Mouse (Mus musculus) MEL (cell line): ENCODE data around the gene Zfp809. TPM values are rescaled to one million over a fixed set of nuclear protein-coding genes. Genes with fewer than 3 reads are reported as not detected.
"Not testable (repeated sequence)": the region's sequence is repeated elsewhere in the genome, so short reads cannot be mapped to it uniquely, and the experiment has no call there.

Source experiments
- DNase-seq: peaks from one replicate; pipeline ENCODE4 v3.0.0; 2011; ENCODE audit warnings: low read depth, low spot score
- H3K27ac ChIP-seq: 2 replicates; pipeline ENCODE4 v1.5.1; 2012; ENCODE audit warnings: low read depth, mild to moderate bottlenecking, control low read depth, low read length, moderate library complexity; ENCODE audit not compliant: control insufficient read depth
- H3K27me3 ChIP-seq, 2 experiments: fragments of 150-350 bp in 1 of 2; sonication (generic) in 1 of 2; 2 replicates each; pipeline ENCODE4 v1.6.1; 2012; ENCODE audit warnings: low read length in 2 of 2, mild to moderate bottlenecking in 2 of 2, improper control_type of control experiment in 1 of 2, moderate library complexity in 1 of 2; ENCODE audit not compliant: insufficient read depth in 2 of 2, control insufficient read depth in 1 of 2
- H3K36me3 ChIP-seq, 2 experiments: 2 replicates each; pipeline ENCODE4 v1.6.1; 2012 to 2014; ENCODE audit warnings: low read length in 2 of 2, improper control_type of control experiment in 1 of 2, inconsistent platforms in 1 of 2, mild to moderate bottlenecking in 1 of 2; ENCODE audit not compliant: insufficient read depth in 2 of 2, control insufficient read depth in 1 of 2
- H3K4me1 ChIP-seq, 2 experiments: fragments of 150-350 bp in 1 of 2; sonication (generic) in 1 of 2; 2 replicates each; pipeline ENCODE4 v1.6.1; 2012; ENCODE audit warnings: low read length in 2 of 2, improper control_type of control experiment in 1 of 2, mild to moderate bottlenecking in 1 of 2; ENCODE audit not compliant: insufficient read depth in 2 of 2, control insufficient read depth in 1 of 2
- H3K4me3 ChIP-seq, 2 experiments: fragments of 150-350 bp in 1 of 2; sonication (generic) in 1 of 2; 2 replicates each; pipeline ENCODE4 v1.5.1; 2012; ENCODE audit warnings: low read depth in 2 of 2, low read length in 2 of 2, mild to moderate bottlenecking in 2 of 2, moderate library complexity in 2 of 2, control low read depth in 1 of 2, improper control_type of control experiment in 1 of 2; ENCODE audit not compliant: control insufficient read depth in 1 of 2, insufficient read depth in 1 of 2
- H3K79me2 ChIP-seq: 2 replicates; pipeline ENCODE4 v1.6.1; 2012; ENCODE audit warnings: mild to moderate bottlenecking, low read length, moderate library complexity; ENCODE audit not compliant: control insufficient read depth, poor library complexity, insufficient read depth
- H3K9ac ChIP-seq: 2 replicates; pipeline ENCODE4 v1.6.1; 2012; ENCODE audit warnings: low read depth, mild to moderate bottlenecking, control low read depth, low read length, moderate library complexity; ENCODE audit not compliant: control insufficient read depth, poor library complexity, severe bottlenecking
- H3K9me3 ChIP-seq: fragments of 150-350 bp; sonication (generic); replicated peaks from 2 replicates; pipeline ENCODE4 v1.6.1; 2012; ENCODE audit warnings: mild to moderate bottlenecking, low read length, improper control_type of control experiment, moderate library complexity; ENCODE audit not compliant: insufficient read depth
- CHD2 ChIP-seq: IDR thresholded peaks from 2 replicates; pipeline ENCODE4 v1.6.1; 2011; ENCODE audit warnings: low read length, improper control_type of control experiment
- CTCF ChIP-seq, 3 experiments: IDR thresholded peaks in 2 of 3; conservative IDR thresholded peaks in 1 of 3; 2 replicates each; pipeline ENCODE4 v1.5.1; 2011 to 2012; ENCODE audit warnings: low read length in 3 of 3, low read depth in 2 of 3, mild to moderate bottlenecking in 2 of 3, improper control_type of control experiment in 1 of 3, inconsistent platforms in 1 of 3, mixed read lengths in 1 of 3, moderate library complexity in 1 of 3; ENCODE audit not compliant: control insufficient read depth in 1 of 3, insufficient read depth in 1 of 3, poor library complexity in 1 of 3, severe bottlenecking in 1 of 3
- E2F4 ChIP-seq: IDR thresholded peaks from 2 replicates; pipeline ENCODE4 v1.6.1; 2011; ENCODE audit warnings: low read depth, low read length, improper control_type of control experiment, borderline replicate concordance
- ELF1 ChIP-seq: IDR thresholded peaks from 2 replicates; pipeline ENCODE4 v1.6.1; 2014; ENCODE audit warnings: low read depth, mild to moderate bottlenecking, inconsistent platforms, low read length, improper control_type of control experiment, moderate library complexity
- EP300 ChIP-seq, 2 experiments: IDR thresholded peaks; 2 replicates each; pipeline ENCODE4 v1.6.1; 2011; ENCODE audit warnings: improper control_type of control experiment in 2 of 2, low read length in 2 of 2, low read depth in 1 of 2, mild to moderate bottlenecking in 1 of 2
- GABPA ChIP-seq: IDR thresholded peaks from 2 replicates; pipeline ENCODE4 v1.6.1; 2012; ENCODE audit warnings: low read depth, mild to moderate bottlenecking, inconsistent platforms, low read length, improper control_type of control experiment, moderate library complexity
- HCFC1 ChIP-seq: IDR thresholded peaks from 2 replicates; pipeline ENCODE4 v1.6.1; 2012; ENCODE audit warnings: low read depth, mild to moderate bottlenecking, inconsistent platforms, low read length, improper control_type of control experiment, moderate library complexity
- KAT2A ChIP-seq: conservative IDR thresholded peaks from 2 replicates; pipeline ENCODE4 v1.6.1; 2012; ENCODE audit warnings: low read depth, low read length, improper control_type of control experiment, inconsistent platforms
- MAFK ChIP-seq: IDR thresholded peaks from 2 replicates; pipeline ENCODE4 v1.6.1; 2011; ENCODE audit warnings: low read depth, mild to moderate bottlenecking, low read length, improper control_type of control experiment, borderline replicate concordance
- MAX ChIP-seq: IDR thresholded peaks from 2 replicates; pipeline ENCODE4 v1.6.1; 2011; ENCODE audit warnings: low read length, improper control_type of control experiment
- MXI1 ChIP-seq: IDR thresholded peaks from 2 replicates; pipeline ENCODE4 v1.6.1; 2011; ENCODE audit warnings: mild to moderate bottlenecking, low read depth, low read length, improper control_type of control experiment
- POLR2A ChIP-seq, 2 experiments: IDR thresholded peaks; 2 replicates each; pipeline ENCODE4 v1.6.1; 2011 to 2012; ENCODE audit warnings: low read length in 2 of 2, mild to moderate bottlenecking in 2 of 2, control low read depth in 1 of 2, improper control_type of control experiment in 1 of 2, low read depth in 1 of 2, moderate library complexity in 1 of 2; ENCODE audit not compliant: control insufficient read depth in 1 of 2, insufficient read depth in 1 of 2, poor library complexity in 1 of 2
- POLR2AphosphoS2 ChIP-seq: IDR thresholded peaks from 2 replicates; pipeline ENCODE4 v1.6.1; 2011; ENCODE audit warnings: low read length, improper control_type of control experiment
- POLR2AphosphoS5 ChIP-seq: IDR thresholded peaks from 2 replicates; pipeline ENCODE4 v1.6.1; 2012; ENCODE audit warnings: low read depth, borderline replicate concordance, mild to moderate bottlenecking, inconsistent platforms, low read length, moderate library complexity, mixed read lengths
- RAD21 ChIP-seq: IDR thresholded peaks from 2 replicates; pipeline ENCODE4 v1.6.1; 2011; ENCODE audit warnings: mild to moderate bottlenecking, low read depth, low read length, improper control_type of control experiment
- SMC3 ChIP-seq: IDR thresholded peaks from 2 replicates; pipeline ENCODE4 v1.6.1; 2011; ENCODE audit warnings: low read depth, low read length, improper control_type of control experiment
- TAL1 ChIP-seq: IDR thresholded peaks from 2 replicates; pipeline ENCODE4 v1.6.1; 2012; ENCODE audit warnings: mild to moderate bottlenecking, inconsistent platforms, low read length, moderate library complexity, mixed read lengths
- TBP ChIP-seq: IDR thresholded peaks from 2 replicates; pipeline ENCODE4 v1.8.0; 2011; ENCODE audit warnings: low read depth, low read length, improper control_type of control experiment
- TCF12 ChIP-seq: IDR thresholded peaks from 2 replicates; pipeline ENCODE4 v1.6.1; 2014; ENCODE audit warnings: low read depth, mild to moderate bottlenecking, inconsistent platforms, low read length, improper control_type of control experiment, moderate library complexity
- USF1 ChIP-seq: IDR thresholded peaks from 2 replicates; pipeline ENCODE4 v1.6.1; 2014; ENCODE audit warnings: low read depth, mild to moderate bottlenecking, inconsistent platforms, low read length, improper control_type of control experiment, moderate library complexity
- USF2 ChIP-seq, 2 experiments: IDR thresholded peaks; 2 replicates each; pipeline ENCODE4 v1.6.1; 2011 to 2012; ENCODE audit warnings: improper control_type of control experiment in 2 of 2, low read length in 2 of 2, borderline replicate concordance in 1 of 2, inconsistent platforms in 1 of 2, low read depth in 1 of 2, mild to moderate bottlenecking in 1 of 2; ENCODE audit not compliant: insufficient read depth in 1 of 2
- ZKSCAN1 ChIP-seq: IDR thresholded peaks from 2 replicates; pipeline ENCODE4 v1.6.1; 2012; ENCODE audit warnings: low read depth, mild to moderate bottlenecking, inconsistent platforms, low read length, improper control_type of control experiment, moderate library complexity
- ZNF384 ChIP-seq: IDR thresholded peaks from 2 replicates; pipeline ENCODE4 v1.6.1; 2012; ENCODE audit warnings: low read depth, mild to moderate bottlenecking, inconsistent platforms, low read length, improper control_type of control experiment
- polyA plus RNA-seq, 2 experiments: library from polyadenylated mRNA; stranded (reverse) in 1 of 2; unstranded in 1 of 2; fragments of >175 nt in 1 of 2; fragments of >200 nt in 1 of 2; gene quantifications; 2 replicates each; pipeline versions ENCODE4 v1.2.1 to v1.2.4; 2012; ENCODE audit warnings: low replicate concordance in 2 of 2, low read depth in 1 of 2; ENCODE audit not compliant: insufficient read length in 2 of 2, insufficient read depth in 1 of 2, missing spikeins in 1 of 2
- total RNA-seq: library from RNA; depleted of rRNA; stranded (reverse); fragments of 300-350 nt; gene quantifications from 2 replicates; pipeline ENCODE4 v1.2.3, GENCODE M21; 2012

Gene Zfp809
- total and polyA plus RNA-seq, 3 experiments, result 67.8 to 101 TPM; not detected in 1

GRCm38 (mm10) chr9:22224536-22225503 lies 694 bp upstream of the Zfp809 start (continued):
- no peak for TF ChIP-seq HCFC1
- TF ChIP-seq TBP, result no peak
- TF ChIP-seq MAX, result peak; percentile 32; the same call in 1 of the 2 replicates
- no peak for TF ChIP-seq CHD2
- TF ChIP-seq ZKSCAN1, result peak; percentile 83; the same call in 1 of the 2 replicates
- TF ChIP-seq USF2 (IDR thresholded peaks at IDR 0.05; ENCODE audit: borderline replicate concordance in 1 of 2, insufficient read depth in 1 of 2, low read depth in 1 of 2, low read length in 2 of 2), result no peak
- peak in 1 of 2 experiments; percentile 53; a peak in 1 of 4 replicates for TF ChIP-seq EP300 (IDR thresholded peaks at IDR 0.05; ENCODE audit: low read depth in 1 of 2, low read length in 2 of 2)
- TF ChIP-seq USF1, result no peak
- peak; percentile 50 to 75 (median 63) for TF ChIP-seq CTCF (IDR thresholded peaks at IDR 0.05 in 2 of 3, conservative IDR thresholded peaks at IDR 0.05 in 1 of 3; ENCODE audit: control insufficient read depth in 1 of 3, insufficient read depth in 1 of 3, low read depth in 2 of 3, low read length in 3 of 3, poor library complexity in 1 of 3, severe bottlenecking in 1 of 3)
- TF ChIP-seq ELF1, result peak; percentile 25; the same call in 1 of the 2 replicates
- TF ChIP-seq MAFK, result no peak
- TF ChIP-seq POLR2AphosphoS5, result no peak
- TF ChIP-seq E2F4, result no peak
- TF ChIP-seq TCF12, result peak; percentile 61
- TF ChIP-seq ZNF384, result peak; percentile 96
- 0 out of 2 replicates have a peak, but pooled peaks have one; percentile 3 for TF ChIP-seq TAL1
- TF ChIP-seq GABPA, result 0 out of 2 replicates have a peak, but pooled peaks have one; percentile 21
- no peak for TF ChIP-seq POLR2AphosphoS2
- no peak for TF ChIP-seq KAT2A
- peak; percentile 69 for TF ChIP-seq SMC3
- TF ChIP-seq POLR2A (IDR thresholded peaks at IDR 0.05; ENCODE audit: control insufficient read depth in 1 of 2, insufficient read depth in 1 of 2, low read depth in 1 of 2, low read length in 2 of 2, poor library complexity in 1 of 2), result no peak
- TF ChIP-seq MXI1, result peak; percentile 82
- TF ChIP-seq RAD21, result peak; percentile 56

GRCm38 (mm10) chr9:22226389-22226673 lies 817 bp downstream of the Zfp809 start:
- Histone ChIP-seq H3K36me3 (peaks cover 0 to 23% of the 10 kb centered on the region in 2 experiments; a peak in 3 of 4 replicates), H3K4me3 (peak overlapping the region; percentile 51 to 66), H3K9ac (peak overlapping the region; percentile 79), H3K79me2 (peaks cover 39% of the 10 kb centered on the region)
- not testable (repeated sequence) for DNase-seq, H3K27ac ChIP-seq, H3K27me3 ChIP-seq, H3K9me3 ChIP-seq, H3K4me1 ChIP-seq
- peak; percentile 57; the same call in 1 of the 2 replicates for TF ChIP-seq ZNF384
